Mouse (Mus musculus): ENCODE results near the gene Proser2. TPM values are rescaled to one million over a fixed set of nuclear protein-coding genes. Genes with fewer than 3 reads are reported as not detected.

Gene Proser2
- polyA plus RNA-seq, 1 experiment from 2014 or later = 11.2 TPM

GRCm38 (mm10) chr2:6162366-6163040 lies 32.5 kb upstream of the Proser2 start:
- Histone ChIP-seq H3K4me1 (ENCODE audit: control insufficient read depth, insufficient read depth, low read length) (no peaks in the 10 kb centered on the region), H3K9me3 (replicated peaks; ENCODE audit: control insufficient read depth, low read length) (no peaks in the 10 kb centered on the region), H3K27ac (ENCODE audit: low read depth, low read length) (no peak overlapping the region), H3K36me3 (ENCODE audit: control insufficient read depth, insufficient read depth, low read length) (no peaks in the 10 kb centered on the region), H3K4me3 (ENCODE audit: low read depth, low read length) (no peak overlapping the region), H3K4me2 (no peak overlapping the region), H3K9ac (ENCODE audit: low read depth, low read length) (no peak overlapping the region), H3K27me3 (ENCODE audit: control insufficient read depth, insufficient read depth, low read length) (no peaks in the 10 kb centered on the region)
- ATAC-seq (replicated peaks; ENCODE audit: insufficient number of reproducible peaks, low FRiP score, low TSS enrichment) = no peak
- WGBS (ENCODE audit: insufficient replicate concordance) = 36% methylated on average over 6 of the region's 6 CpGs

GRCm38 (mm10) chr2:6159735-6160134 lies 29.7 kb upstream of the Proser2 start:
- Histone ChIP-seq H3K4me3 (ENCODE audit: low read depth, low read length) (no peak overlapping the region), H3K27ac (ENCODE audit: low read depth, low read length) (no peak overlapping the region), H3K9ac (ENCODE audit: low read depth, low read length) (no peak overlapping the region), H3K4me1 (ENCODE audit: control insufficient read depth, insufficient read depth, low read length) (no peaks in the 10 kb centered on the region), H3K36me3 (ENCODE audit: control insufficient read depth, insufficient read depth, low read length) (no peaks in the 10 kb centered on the region), H3K4me2 (no peak overlapping the region), H3K9me3 (replicated peaks; ENCODE audit: control insufficient read depth, low read length) (no peaks in the 10 kb centered on the region), H3K27me3 (ENCODE audit: control insufficient read depth, insufficient read depth, low read length) (no peaks in the 10 kb centered on the region)
- WGBS (ENCODE audit: insufficient replicate concordance) = 42% methylated on average over 2 of the region's 2 CpGs
- ATAC-seq (replicated peaks; ENCODE audit: insufficient number of reproducible peaks, low FRiP score, low TSS enrichment) = no peak

- no peak for ATAC-seq (replicated peaks; ENCODE audit: insufficient number of reproducible peaks, low FRiP score, low TSS enrichment)
- Histone ChIP-seq H3K4me2 (no peak overlapping the region), H3K36me3 (ENCODE audit: control insufficient read depth, insufficient read depth, low read length) (no peaks in the 10 kb centered on the region), H3K4me1 (ENCODE audit: control insufficient read depth, insufficient read depth, low read length) (no peaks in the 10 kb centered on the region), H3K4me3 (ENCODE audit: low read depth, low read length) (no peak overlapping the region), H3K27me3 (ENCODE audit: control insufficient read depth, insufficient read depth, low read length) (no peaks in the 10 kb centered on the region), H3K9ac (ENCODE audit: low read depth, low read length) (no peak overlapping the region), H3K9me3 (replicated peaks; ENCODE audit: control insufficient read depth, low read length) (no peaks in the 10 kb centered on the region), H3K27ac (ENCODE audit: low read depth, low read length) (no peak overlapping the region)
- WGBS (ENCODE audit: insufficient replicate concordance) = 81% methylated on average over 9 of the region's 9 CpGs
Measured at GRCm38 (mm10) chr2:6159219-6159618, 29.2 kb upstream of the Proser2 start.

- WGBS (ENCODE audit: insufficient replicate concordance) = 81% methylated on average over 7 of the region's 7 CpGs
- ATAC-seq (replicated peaks; ENCODE audit: insufficient number of reproducible peaks, low FRiP score, low TSS enrichment) = no peak
- Histone ChIP-seq H3K36me3 (ENCODE audit: control insufficient read depth, insufficient read depth, low read length) (no peaks in the 10 kb centered on the region), H3K27me3 (ENCODE audit: control insufficient read depth, insufficient read depth, low read length) (no peaks in the 10 kb centered on the region), H3K4me1 (ENCODE audit: control insufficient read depth, insufficient read depth, low read length) (no peaks in the 10 kb centered on the region), H3K9ac (ENCODE audit: low read depth, low read length) (no peak overlapping the region), H3K27ac (ENCODE audit: low read depth, low read length) (no peak overlapping the region), H3K9me3 (replicated peaks; ENCODE audit: control insufficient read depth, low read length) (no peaks in the 10 kb centered on the region), H3K4me2 (no peak overlapping the region), H3K4me3 (ENCODE audit: low read depth, low read length) (no peak overlapping the region)
Measured at GRCm38 (mm10) chr2:6157635-6158034, 27.6 kb upstream of the Proser2 start.

- Histone ChIP-seq H3K4me3 (ENCODE audit: low read depth, low read length) (no peak overlapping the region), H3K36me3 (ENCODE audit: control insufficient read depth, insufficient read depth, low read length) (no peaks in the 10 kb centered on the region), H3K4me2 (no peak overlapping the region), H3K9ac (ENCODE audit: low read depth, low read length) (no peak overlapping the region), H3K27me3 (ENCODE audit: control insufficient read depth, insufficient read depth, low read length) (no peaks in the 10 kb centered on the region), H3K27ac (ENCODE audit: low read depth, low read length) (no peak overlapping the region), H3K4me1 (ENCODE audit: control insufficient read depth, insufficient read depth, low read length) (no peaks in the 10 kb centered on the region), H3K9me3 (replicated peaks; ENCODE audit: control insufficient read depth, low read length) (no peaks in the 10 kb centered on the region)
- WGBS (ENCODE audit: insufficient replicate concordance) = 74% methylated on average over 4 of the region's 4 CpGs
- ATAC-seq (replicated peaks; ENCODE audit: insufficient number of reproducible peaks, low FRiP score, low TSS enrichment) = no peak
Measured at GRCm38 (mm10) chr2:6157208-6157607, 27.2 kb upstream of the Proser2 start.

- ATAC-seq (replicated peaks; ENCODE audit: insufficient number of reproducible peaks, low FRiP score, low TSS enrichment) = no peak
Measured at GRCm38 (mm10) chr2:6149801-6150200, 19.8 kb upstream of the Proser2 start.

GRCm38 (mm10) chr2:6146901-6147300 lies 16.9 kb upstream of the Proser2 start:
- H3K36me3 ChIP-seq (ENCODE audit: control insufficient read depth, insufficient read depth, low read length) = no peaks in the 10 kb centered on the region
- no peak overlapping the region for H3K4me2 ChIP-seq
- no peak for ATAC-seq (replicated peaks; ENCODE audit: insufficient number of reproducible peaks, low FRiP score, low TSS enrichment)
- no peak overlapping the region for H3K27ac ChIP-seq (ENCODE audit: low read depth, low read length)
- no peaks in the 10 kb centered on the region for H3K4me1 ChIP-seq (ENCODE audit: control insufficient read depth, insufficient read depth, low read length)
- no peaks in the 10 kb centered on the region for H3K9me3 ChIP-seq (replicated peaks; ENCODE audit: control insufficient read depth, low read length)
- no peaks in the 10 kb centered on the region for H3K27me3 ChIP-seq (ENCODE audit: control insufficient read depth, insufficient read depth, low read length)
- H3K9ac ChIP-seq (ENCODE audit: low read depth, low read length) = no peak overlapping the region
- WGBS (ENCODE audit: insufficient replicate concordance) = 73% methylated on average over 7 of the region's 7 CpGs
- H3K4me3 ChIP-seq (ENCODE audit: low read depth, low read length) = no peak overlapping the region

More at GRCm38 (mm10) chr2:6149801-6150200, 19.8 kb upstream of the Proser2 start:
- Histone ChIP-seq H3K9me3 (replicated peaks; ENCODE audit: control insufficient read depth, low read length) (no peaks in the 10 kb centered on the region), H3K27ac (ENCODE audit: low read depth, low read length) (no peak overlapping the region), H3K4me1 (ENCODE audit: control insufficient read depth, insufficient read depth, low read length) (no peaks in the 10 kb centered on the region), H3K36me3 (ENCODE audit: control insufficient read depth, insufficient read depth, low read length) (no peaks in the 10 kb centered on the region), H3K4me2 (no peak overlapping the region), H3K4me3 (ENCODE audit: low read depth, low read length) (no peak overlapping the region), H3K9ac (ENCODE audit: low read depth, low read length) (no peak overlapping the region), H3K27me3 (ENCODE audit: control insufficient read depth, insufficient read depth, low read length) (no peaks in the 10 kb centered on the region)
- 87% methylated on average over 5 of the region's 5 CpGs for WGBS (ENCODE audit: insufficient replicate concordance)

- Histone ChIP-seq H3K4me2 (no peak overlapping the region), H3K27ac (ENCODE audit: low read depth, low read length) (no peak overlapping the region), H3K27me3 (ENCODE audit: control insufficient read depth, insufficient read depth, low read length) (no peaks in the 10 kb centered on the region), H3K4me1 (ENCODE audit: control insufficient read depth, insufficient read depth, low read length) (no peaks in the 10 kb centered on the region), H3K9ac (ENCODE audit: low read depth, low read length) (no peak overlapping the region), H3K4me3 (ENCODE audit: low read depth, low read length) (no peak overlapping the region), H3K9me3 (replicated peaks; ENCODE audit: control insufficient read depth, low read length) (no peaks in the 10 kb centered on the region), H3K36me3 (ENCODE audit: control insufficient read depth, insufficient read depth, low read length) (no peaks in the 10 kb centered on the region)
- WGBS (ENCODE audit: insufficient replicate concordance) = 78% methylated on average over 4 of the region's 4 CpGs
- no peak for ATAC-seq (replicated peaks; ENCODE audit: insufficient number of reproducible peaks, low FRiP score, low TSS enrichment)
Measured at GRCm38 (mm10) chr2:6146257-6146656, 16.2 kb upstream of the Proser2 start.

- ATAC-seq (replicated peaks; ENCODE audit: insufficient number of reproducible peaks, low FRiP score, low TSS enrichment) = no peak
- no peak overlapping the region for H3K27ac ChIP-seq (ENCODE audit: low read depth, low read length)
- H3K4me1 ChIP-seq (ENCODE audit: control insufficient read depth, insufficient read depth, low read length) = no peaks in the 10 kb centered on the region
- no peak overlapping the region for H3K9ac ChIP-seq (ENCODE audit: low read depth, low read length)
- no peak overlapping the region for H3K4me2 ChIP-seq
- no peak overlapping the region for H3K4me3 ChIP-seq (ENCODE audit: low read depth, low read length)
- H3K27me3 ChIP-seq (ENCODE audit: control insufficient read depth, insufficient read depth, low read length) = no peaks in the 10 kb centered on the region
- 68% methylated on average over 10 of the region's 10 CpGs for WGBS (ENCODE audit: insufficient replicate concordance)
- no peaks in the 10 kb centered on the region for H3K9me3 ChIP-seq (replicated peaks; ENCODE audit: control insufficient read depth, low read length)
- H3K36me3 ChIP-seq (ENCODE audit: control insufficient read depth, insufficient read depth, low read length) = no peaks in the 10 kb centered on the region
Measured at GRCm38 (mm10) chr2:6145611-6146010, 15.6 kb upstream of the Proser2 start.
